Mouse (Mus musculus) testis, postnatal 10 days (tissue): ENCODE measurements at regions not wholly inside any gene's neighbourhood (a gene's known extent, or its start where the extent isn't known, plus 50 kb on each side); places are given as distances from the start of the nearest gene placed in this dataset.

Experiments used
- DNase-seq: peaks from one replicate; pipeline ENCODE4 v3.0.0; 2021; ENCODE audit warnings: low spot score

DNA sequence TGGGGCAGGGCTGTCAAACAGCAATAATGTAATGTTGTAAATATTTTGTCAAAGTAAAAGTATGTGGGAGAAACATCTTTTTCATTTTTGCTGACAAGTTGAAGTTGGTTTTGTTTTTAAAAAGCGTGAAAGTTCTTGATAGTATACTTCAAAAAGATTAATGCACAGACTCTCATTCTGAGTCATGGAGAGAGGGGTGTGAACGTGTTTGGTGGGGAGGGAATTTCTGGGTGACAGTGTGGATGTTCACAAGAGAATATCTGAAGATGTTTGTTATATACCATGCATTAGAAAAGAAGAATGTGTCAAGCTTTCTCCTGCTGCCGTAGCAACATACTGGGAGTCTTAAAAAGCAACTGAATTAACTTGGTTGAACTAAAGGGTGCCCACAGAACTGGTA is 57.0 kb downstream of the Rps29 start:
- DNase-seq, result no peak

DNA sequence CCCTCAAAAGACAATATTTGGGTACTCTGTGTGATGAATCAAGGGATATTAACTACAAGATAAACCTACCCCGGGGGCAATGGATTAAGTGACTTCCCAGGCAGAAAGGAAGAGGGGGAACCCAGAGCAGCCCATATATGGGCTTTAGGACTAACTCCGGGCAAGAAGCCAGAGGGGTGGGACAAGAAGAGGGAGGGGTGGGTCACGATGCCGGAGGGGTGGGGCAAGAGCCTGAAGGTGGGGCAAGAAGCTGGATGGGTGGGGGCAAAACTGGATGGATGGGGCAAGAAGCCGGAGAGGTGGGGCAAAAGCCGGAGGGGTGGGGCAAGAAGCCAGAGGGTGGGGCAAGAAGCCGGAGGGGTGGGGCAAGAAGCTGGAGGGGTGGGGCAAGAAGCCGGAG is 64.1 kb downstream of the Rps29 start:
- no peak for DNase-seq

DNA sequence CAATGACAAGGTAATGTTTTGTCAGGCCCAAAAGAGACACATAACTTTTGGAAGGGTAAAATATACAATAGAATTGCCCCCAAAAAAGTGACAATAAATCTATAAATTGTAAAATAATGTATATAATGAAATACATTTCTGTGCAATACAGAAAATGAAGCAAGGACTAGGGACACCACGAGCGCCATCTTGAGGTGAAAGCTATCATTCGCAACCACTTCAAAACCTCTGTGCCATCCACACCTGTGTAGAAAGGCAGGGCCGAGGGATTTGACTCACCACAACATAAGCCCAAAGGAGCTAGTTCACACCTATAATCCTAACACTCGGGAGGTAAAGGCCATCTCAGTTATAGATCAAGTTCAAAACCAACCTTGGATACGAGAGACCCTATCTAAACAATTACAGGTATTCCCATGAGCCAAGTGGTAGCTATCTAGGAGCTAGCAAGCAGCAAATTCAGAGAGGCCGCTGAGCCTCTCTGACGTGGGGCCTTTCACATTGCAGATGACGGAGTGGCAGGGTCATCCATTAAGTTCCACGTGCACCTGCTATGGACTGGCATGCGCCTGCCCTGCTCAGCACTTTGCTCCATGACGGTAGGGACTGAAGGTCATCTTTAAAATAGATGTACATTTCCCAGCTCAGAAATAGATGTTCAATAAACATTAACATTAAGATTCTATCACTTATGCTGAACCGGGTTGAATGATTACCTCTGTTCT is 65.8 kb downstream of the Rps29 start:
- no peak for DNase-seq

DNA sequence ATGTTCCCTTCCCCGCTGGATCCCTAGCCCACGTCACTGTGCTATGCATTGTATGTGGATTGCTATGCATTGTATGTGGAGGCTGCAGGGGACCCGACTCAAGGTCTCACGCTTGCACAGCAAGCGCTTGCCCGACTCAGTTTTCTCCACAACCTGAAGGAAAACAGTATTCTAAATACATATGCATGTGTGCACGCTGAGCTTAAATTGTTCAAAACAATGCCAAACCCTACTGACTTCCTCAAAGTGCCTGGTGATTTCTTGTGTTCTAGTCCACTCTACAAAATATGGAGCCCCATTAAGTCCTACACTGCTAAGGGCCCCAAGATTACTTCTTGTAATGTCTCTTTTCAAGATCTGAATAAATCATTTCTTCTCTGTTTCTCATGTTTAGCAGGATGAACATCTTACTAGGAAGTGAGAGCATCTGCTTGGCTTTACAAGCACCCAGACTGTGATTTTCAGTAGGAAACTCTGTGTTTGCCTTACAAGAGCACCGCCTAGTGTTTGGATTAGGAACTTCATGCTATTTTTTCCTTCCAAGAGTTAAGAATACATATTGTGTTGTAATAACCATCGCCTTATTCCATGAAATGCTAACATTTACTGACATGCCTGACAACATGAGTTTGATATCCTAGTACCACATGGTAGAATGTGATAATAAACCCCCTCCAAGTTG is 70.9 kb downstream of the Rps29 start:
- DNase-seq, result no peak

DNA sequence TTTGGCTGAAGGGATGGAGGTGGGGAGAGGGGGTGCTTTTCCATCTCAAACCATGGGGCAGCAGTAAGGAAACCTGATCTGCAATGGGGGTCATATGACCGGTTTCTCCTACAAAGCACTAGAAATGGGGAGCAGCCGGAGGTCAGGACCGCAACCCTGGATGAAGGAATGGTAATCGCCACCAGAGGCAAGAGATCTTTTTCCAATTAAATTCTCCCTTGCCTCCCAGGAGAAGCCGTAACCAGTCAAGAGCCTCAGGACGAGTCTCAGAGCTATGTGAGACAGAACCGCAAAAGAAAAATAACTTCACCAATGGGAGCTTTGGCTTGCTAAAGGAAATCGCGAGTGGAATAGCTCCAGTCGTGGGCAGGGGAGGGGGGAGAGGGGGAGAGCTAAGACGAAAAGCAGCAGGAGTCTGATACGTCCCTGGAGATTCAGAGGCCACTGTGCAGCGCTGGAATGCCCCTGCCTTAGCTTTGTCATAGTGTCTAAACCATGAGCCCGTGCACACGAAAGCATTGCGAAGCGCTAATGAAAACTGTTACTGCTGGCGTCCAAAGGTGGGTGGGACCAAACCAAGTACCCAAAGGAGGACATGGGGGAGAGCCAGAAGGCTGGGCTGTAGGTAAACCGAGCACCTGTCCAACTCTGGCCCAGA is 73.3 kb downstream of the Rps29 start:
- DNase-seq, result no peak

GRCm38 (mm10) chr12:69084656-69085055 is 74.3 kb downstream of the Rps29 start:
- no peak for DNase-seq

- DNase-seq, result no peak
Observed at GRCm38 (mm10) chr12:69082051-69082450, 76.9 kb downstream of the Rps29 start.

DNA sequence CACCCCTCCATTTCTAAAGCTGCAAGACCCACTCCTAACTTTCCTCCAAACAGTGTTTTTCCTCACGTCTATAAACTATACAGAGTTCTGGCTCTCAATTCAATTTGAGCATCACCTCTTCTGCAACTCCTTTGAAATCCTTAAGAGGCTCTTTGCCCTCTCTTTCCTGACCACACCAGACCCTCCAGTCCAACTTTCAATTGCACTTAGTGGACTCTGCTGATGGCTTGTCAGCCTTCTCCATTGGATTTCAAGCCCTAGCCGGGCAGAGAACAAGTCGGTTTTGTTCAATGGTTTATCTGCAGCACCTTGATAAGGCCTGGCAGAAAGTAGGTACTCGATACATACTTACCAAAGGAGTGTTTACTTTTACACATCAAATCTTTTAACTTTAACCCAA is 119.4 kb downstream of the Rps29 start:
- DNase-seq, result no peak

GRCm38 (mm10) chr12:69023594-69023993 is 135.4 kb downstream of the Rps29 start:
- DNase-seq, result no peak

- DNase-seq, result no peak
Observed at GRCm38 (mm10) chr12:69016705-69017306, 142.2 kb downstream of the Rps29 start.

DNA sequence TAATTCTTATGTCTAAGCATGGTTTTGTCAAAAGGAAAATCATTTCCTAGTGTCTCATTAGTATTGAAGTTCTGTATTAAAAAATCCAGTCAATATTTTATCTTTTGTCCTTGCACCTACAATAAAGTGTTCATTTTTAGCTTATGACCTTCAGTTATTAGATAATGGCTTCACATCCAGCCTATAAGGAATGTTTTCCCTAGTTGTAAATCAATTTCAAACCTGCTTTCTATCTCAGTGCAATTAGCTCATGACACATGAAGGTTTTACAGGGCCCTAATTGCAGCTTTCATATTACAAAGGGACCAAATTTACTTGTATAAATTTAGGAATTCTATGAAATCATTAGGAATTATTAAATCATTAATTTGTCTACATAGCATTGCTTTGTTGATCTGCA is 153.8 kb downstream of the Rps29 start:
- DNase-seq, result no peak

DNA sequence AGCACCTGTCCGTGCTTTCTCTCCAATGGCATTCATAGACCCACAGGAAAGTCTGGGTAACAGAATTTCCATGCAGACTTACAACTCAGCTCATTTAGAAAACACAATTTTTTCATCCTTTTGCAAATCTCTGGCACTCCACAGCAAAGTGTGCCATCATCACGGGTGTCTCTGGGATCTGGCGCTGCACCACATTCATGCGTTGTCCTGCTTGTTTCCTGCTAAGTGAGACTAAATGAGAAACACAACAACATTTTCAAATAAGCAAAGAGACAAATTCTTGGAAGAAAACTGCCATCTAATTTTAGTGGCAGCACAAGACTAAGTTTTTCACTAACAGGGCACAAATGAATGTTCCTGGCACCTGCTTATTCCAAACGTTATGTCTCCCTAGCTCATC is 156.9 kb downstream of the Rps29 start:
- DNase-seq, result no peak

DNA sequence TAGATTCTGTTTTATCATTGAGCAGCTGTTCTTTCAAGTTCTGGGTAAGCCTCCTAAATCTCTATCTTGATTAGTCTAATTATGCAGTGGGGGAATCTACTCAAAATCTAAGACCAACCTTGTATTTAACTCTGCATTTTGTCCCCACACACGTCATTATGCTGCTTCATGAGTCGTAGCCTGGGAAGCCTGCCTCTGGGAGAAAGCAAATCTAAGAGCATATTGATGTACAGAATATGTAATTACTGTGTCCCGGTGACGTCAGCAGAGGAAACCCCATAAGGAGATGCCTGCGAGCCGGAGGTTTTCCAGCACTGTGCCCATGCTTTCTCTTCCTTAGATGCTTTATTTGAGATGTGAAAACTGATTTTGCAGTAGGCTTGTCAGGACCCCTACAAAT is 161.7 kb downstream of the Rps29 start:
- DNase-seq, result no peak

DNA sequence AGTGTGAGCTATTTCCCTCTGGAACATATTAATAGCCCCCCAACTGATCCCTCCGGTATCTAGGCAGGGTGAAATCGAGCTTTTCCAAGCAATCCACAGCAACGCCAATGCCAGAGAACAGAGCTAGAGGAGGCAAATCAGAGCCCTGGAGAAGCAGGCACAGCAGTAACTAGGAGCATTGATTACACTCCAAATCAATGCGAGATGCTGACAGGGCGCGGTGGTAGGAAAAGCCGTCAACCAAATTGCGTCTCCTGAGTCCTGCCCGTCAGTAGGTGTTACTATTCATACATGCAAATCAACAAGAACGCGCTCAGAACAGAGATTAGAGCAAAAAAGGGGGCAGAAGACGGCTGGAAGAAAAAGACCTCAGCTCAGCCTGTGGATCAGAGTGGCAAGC is 162.2 kb downstream of the Rps29 start:
- no peak for DNase-seq

DNA sequence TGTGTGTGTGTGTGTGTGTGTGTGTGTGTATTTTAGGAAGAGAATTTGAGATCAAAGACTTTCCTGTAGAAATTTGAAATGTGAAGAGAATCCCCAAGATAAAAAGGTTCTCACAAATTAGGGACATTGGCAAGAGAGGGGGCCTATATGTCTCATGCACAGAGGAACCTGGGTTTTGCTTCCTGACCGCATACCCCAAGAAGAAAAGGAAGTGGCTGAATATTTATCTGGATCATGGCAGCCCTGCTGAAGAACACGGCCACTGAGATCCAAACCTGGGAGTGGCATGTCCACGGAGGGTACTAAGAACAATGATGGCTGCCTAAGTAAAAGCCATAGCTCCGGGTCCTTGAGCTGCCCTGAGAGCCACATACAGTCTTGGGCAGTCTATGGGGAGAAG is 178.3 kb downstream of the Rps29 start:
- no peak for DNase-seq

GRCm38 (mm10) chr12:68980173-68980572 is 178.8 kb downstream of the Rps29 start:
- DNase-seq, result no peak

DNA sequence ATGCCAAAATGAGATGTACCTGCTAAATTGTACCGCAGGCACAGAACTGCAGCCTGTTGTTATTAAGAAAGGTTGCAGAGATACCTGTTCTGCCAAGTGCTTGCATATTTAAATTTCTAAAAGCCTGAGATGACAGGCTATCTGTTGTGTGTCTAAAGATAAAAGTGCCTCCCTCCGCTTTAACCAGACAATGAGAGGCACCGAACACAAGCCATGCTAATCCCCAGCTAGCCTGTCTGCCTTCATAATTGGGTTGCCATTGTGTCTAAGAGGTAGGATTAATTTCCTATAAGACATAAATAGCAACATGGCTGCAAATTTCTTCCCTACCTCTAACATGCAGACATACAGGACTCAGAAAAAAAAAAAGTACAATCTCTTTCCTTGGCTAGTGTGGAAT is 179.8 kb downstream of the Rps29 start:
- DNase-seq, result no peak

DNA sequence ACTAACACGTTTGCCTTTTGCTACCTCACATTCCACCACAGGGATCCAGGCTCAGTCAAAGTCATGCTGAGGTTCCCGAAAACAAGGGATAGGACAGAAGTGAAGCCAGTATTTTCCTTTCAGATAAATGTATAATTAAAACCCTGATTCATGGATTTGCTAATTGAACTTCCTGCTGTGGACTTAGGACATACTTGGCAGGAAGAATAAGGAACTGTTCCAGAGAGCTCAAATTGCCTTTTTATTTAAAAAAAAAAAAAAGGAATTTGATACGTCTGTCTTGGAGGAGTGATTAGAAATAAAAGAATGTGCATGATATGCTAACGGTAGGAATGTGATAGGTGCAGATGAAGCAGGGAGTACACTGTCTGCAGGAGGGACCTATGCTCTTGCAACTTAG is 181.7 kb downstream of the Rps29 start:
- no peak for DNase-seq

DNA sequence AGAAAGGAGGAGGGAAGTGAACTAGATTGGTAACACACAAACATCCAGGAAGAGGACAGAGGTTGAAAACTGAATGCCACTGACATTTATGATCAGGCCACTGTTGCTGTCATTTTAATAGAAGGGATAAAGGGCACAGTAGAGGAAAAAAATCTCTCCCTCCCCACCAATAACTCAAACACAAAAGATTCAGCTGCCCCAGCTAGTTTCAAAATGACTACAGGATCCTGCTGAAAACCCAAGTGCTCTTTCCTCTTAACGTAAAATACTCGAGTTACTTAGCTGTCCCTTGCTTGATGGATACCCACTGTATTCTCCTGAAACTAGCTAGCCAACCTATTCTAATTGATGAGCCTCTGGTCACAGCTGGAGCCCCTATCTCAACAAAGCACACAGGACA is 211.7 kb downstream of the Rps29 start:
- DNase-seq, result no peak

DNA sequence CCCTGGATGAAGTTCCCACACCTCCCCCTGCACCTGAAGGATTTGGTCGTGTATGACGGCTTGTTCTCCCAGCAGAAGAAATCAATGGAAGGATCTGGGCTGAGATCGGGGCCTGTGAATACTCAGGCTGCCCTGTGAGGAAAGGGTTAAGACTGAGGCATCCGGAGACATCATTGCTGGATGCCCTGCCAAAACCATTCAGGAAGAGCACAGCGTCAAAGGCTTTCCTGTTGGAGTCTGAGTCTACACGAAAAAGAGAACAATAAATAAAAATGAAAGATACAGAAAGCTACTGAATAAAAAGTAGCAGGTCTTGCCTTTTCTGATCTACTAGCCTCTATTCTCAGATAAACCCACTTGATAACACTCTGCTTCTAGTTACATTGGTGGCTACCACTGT is 248.4 kb downstream of the Rps29 start:
- no peak for DNase-seq

DNA sequence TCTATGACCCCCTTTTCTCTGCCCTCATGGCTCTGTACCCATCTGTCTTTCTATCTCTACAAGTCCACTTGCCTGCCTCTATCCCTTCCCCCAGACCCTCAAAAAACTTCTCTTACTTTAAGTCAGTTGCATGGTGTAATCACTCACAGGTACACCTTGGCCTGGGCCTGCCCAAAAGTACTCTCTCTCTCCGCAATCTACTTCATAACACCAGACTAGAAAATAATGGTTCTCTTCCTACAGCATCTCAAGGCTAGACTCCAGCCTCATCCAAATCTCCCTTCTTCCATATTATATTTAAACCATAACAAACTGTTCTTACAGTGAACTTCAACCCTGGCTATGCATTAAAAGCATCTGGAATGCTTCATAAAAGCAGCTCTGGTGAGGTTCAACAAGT is 254.2 kb downstream of the Rps29 start:
- no peak for DNase-seq

- DNase-seq, result no peak
Observed at GRCm38 (mm10) chr12:68889141-68889540, 269.8 kb downstream of the Rps29 start.

GRCm38 (mm10) chr12:68882503-68882902 is 276.5 kb downstream of the Rps29 start:
- no peak for DNase-seq
